Mouse (Mus musculus) ES-Bruce4 (cell line): ENCODE measurements around the gene Cdc14a.

Experiments used
- CTCF ChIP-seq: IDR thresholded peaks from one replicate; pipeline ENCODE4 v1.8.1; 2011; ENCODE audit warnings: low read depth, low read length
- EP300 ChIP-seq: IDR thresholded peaks from 2 replicates; pipeline ENCODE4 v1.6.1; 2011; ENCODE audit warnings: low read depth, low read length; ENCODE audit not compliant: insufficient read depth
- POLR2A ChIP-seq: IDR thresholded peaks from one replicate; pipeline ENCODE4 v1.8.1; 2011; ENCODE audit warnings: low read length; ENCODE audit not compliant: insufficient read depth

DNA sequence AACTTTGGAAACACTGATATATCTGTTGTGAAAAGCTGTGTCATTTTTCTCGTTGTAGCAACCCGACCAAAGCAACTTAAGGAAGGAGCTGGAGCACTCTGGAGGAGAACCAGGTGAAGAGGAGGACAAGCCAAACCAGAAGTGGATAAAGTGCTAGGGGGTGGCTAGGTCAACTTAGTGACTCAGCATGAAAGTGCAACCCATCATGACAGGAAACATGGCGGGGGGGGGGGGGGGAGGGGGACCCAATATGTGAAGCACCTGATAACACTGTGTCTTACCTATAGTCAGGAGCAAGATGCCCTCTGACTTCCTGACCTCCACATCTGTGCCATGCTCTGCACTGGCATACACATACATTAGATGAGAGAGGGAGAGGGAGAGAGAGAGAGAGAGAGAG lies 10.9 kb upstream of the Cdc14a start:
- TF ChIP-seq CTCF (no peak), POLR2A (no peak), EP300 (no peak)
